9 mouse cellular contexts compared by ENCODE assay signal in the genomic region with DNA sequence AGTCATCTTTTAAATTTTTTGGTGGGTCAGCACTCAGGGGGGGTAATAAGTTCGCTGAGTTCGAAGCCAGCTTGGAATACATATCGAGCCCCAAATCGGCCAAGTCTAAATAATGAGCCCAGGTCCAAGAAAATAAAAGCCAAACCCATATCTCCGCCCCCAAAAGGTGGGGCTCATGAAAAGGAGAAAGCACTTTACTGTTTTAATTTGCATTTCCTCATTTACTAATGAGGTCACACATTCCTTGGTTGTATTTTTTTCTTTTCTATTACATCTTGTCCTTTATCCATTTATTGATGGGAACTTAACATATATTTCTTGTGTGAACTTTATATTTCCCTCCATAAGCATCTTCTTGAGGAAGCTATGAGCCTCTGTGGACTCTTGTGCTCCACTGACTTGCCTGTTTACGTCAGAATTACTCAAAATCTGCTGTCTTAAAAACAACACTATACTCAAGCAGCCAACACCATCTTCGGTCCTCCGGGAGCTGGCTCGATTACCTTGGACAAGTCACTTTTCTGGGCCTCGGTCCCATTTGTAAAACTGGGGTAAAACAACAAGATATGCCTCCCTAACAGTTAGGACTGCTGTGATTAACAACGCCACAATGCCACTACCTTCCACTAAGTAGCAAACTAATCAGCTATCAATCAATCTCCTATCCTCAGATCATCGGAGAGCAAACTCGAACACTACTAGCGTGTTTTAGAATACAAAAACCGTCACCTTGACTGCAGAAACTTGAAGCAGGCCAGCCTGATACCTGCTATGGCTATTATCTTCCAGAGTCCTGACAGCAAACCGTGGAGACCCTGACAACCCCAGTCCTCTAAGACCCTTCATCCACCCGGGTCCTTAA. TPM values are rescaled to one million over a fixed set of nuclear protein-coding genes. Genes with fewer than 3 reads are reported as not detected.
DNase-seq lines count a peak whose midpoint lies in the region; ATAC-seq and TF ChIP-seq lines count a peak whose summit lies in the region.
"Had no signal": no experiment of that assay in that cellular context is flagged by ENCODE, and none has a peak within 500 bp of the region (broad histone marks: within the 10 kb centered on the region; RNA-seq: fewer than 3 reads in every experiment).

No protein-coding gene starts in this region.

- H3K27ac ChIP-seq in gastrocnemius, adult 2 months = peak overlapping the region; percentile 95
- H3K27ac ChIP-seq in forebrain, embryonic 10.5 days = peak overlapping the region; percentile 96
- H3K27ac ChIP-seq in kidney, embryonic 14.5 days (ENCODE audit: low read depth, low read length) = peak overlapping the region; percentile 92
- H3K27ac ChIP-seq in midbrain, embryonic 11.5 days (ENCODE audit: low read depth, low read length) = peak overlapping the region; percentile 90; the same call in 1 of the 2 replicates

- peaks cover 10% of the 10 kb centered on the region; the same call in 1 of the 2 replicates for H3K36me3 ChIP-seq in E14TG2a.4 (ENCODE audit: insufficient read depth, low read length)
- H3K36me3 ChIP-seq in forebrain, embryonic 10.5 days (replicated peaks) = 0 out of 2 replicates have a peak, but pooled peaks cover 2% of the 10 kb centered on the region
- no peaks in the 10 kb centered on the region; the same call in 1 of the 2 replicates for H3K36me3 ChIP-seq in kidney, embryonic 14.5 days (ENCODE audit: control insufficient read depth, insufficient read depth, low read length)
- H3K36me3 ChIP-seq in midbrain, embryonic 11.5 days (ENCODE audit: control insufficient read depth, insufficient read depth, low read length) = no peaks in the 10 kb centered on the region

- TF ChIP-seq CTCF in gastrocnemius, adult 2 months (IDR thresholded peaks at IDR 0.05) = no peak
- no peak for TF ChIP-seq CTCF in E14TG2a.4 (conservative IDR thresholded peaks at IDR 0.05; ENCODE audit: low read length)

- intact Hi-C loops in gastrocnemius, adult 2 months (cut with DNase I) = loop anchor here (1.0 kb wide), 1 partner anchor 38 kb away; no protein-coding TSS in a partner anchor

- DNase-seq in gastrocnemius, adult 2 months = no peak
- no peak for DNase-seq in gastrocnemius, adult 8-10 months (ENCODE audit: low spot score in 2 of 2)
- no peak for DNase-seq in forebrain, embryonic 10.5 days (ENCODE audit: extremely low spot score, low spot score)
- DNase-seq in midbrain, embryonic 11.5 days (ENCODE audit: low spot score, missing footprints) = no peak
- DNase-seq in urinary bladder, postnatal 10 days (ENCODE audit: low spot score) = no peak
- no peak for DNase-seq in right cerebral cortex, postnatal 25 days

- peak overlapping the region; percentile 89 for H3K9ac ChIP-seq in kidney, embryonic 14.5 days (ENCODE audit: low read depth, low read length)
- H3K9ac ChIP-seq in midbrain, embryonic 11.5 days (ENCODE audit: low read length) = peak overlapping the region; percentile 83

- H3K27me3 ChIP-seq in E14TG2a.4 (ENCODE audit: insufficient read depth, low read length) = 0 out of 2 replicates have a peak, but pooled peaks cover 2% of the 10 kb centered on the region
- no peaks in the 10 kb centered on the region for H3K27me3 ChIP-seq in forebrain, embryonic 10.5 days (ENCODE audit: poor library complexity, severe bottlenecking)
- no peaks in the 10 kb centered on the region for H3K27me3 ChIP-seq in kidney, embryonic 14.5 days (ENCODE audit: control insufficient read depth, insufficient read depth, low read length)
- H3K27me3 ChIP-seq in midbrain, embryonic 11.5 days (ENCODE audit: control insufficient read depth, insufficient read depth, low read length) = no peaks in the 10 kb centered on the region

- H3K9me3 ChIP-seq in E14TG2a.4 (ENCODE audit: low read length) = no peaks in the 10 kb centered on the region
- no peaks in the 10 kb centered on the region for H3K9me3 ChIP-seq in forebrain, embryonic 10.5 days
- no peaks in the 10 kb centered on the region for H3K9me3 ChIP-seq in kidney, embryonic 14.5 days (ENCODE audit: control insufficient read depth, low read length)
- H3K9me3 ChIP-seq in midbrain, embryonic 11.5 days (ENCODE audit: control insufficient read depth, low read length) = no peaks in the 10 kb centered on the region

- WGBS in forebrain, embryonic 10.5 days = 31% methylated on average over 17 of the region's 17 CpGs
- WGBS in kidney, embryonic 14.5 days = 27% methylated on average over 17 of the region's 17 CpGs
- 31% methylated on average over 17 of the region's 17 CpGs for WGBS in midbrain, embryonic 11.5 days

- ATAC-seq in kidney, embryonic 14.5 days (ENCODE audit: low FRiP score, low TSS enrichment) = no peak
- ATAC-seq in midbrain, embryonic 11.5 days (ENCODE audit: low FRiP score) = no peak

- peak overlapping the region; percentile 94 for H3K4me3 ChIP-seq in gastrocnemius, adult 2 months
- peak overlapping the region; percentile 85 for H3K4me3 ChIP-seq in E14TG2a.4 (replicated peaks; ENCODE audit: low read length)
- peak overlapping the region; percentile 88 for H3K4me3 ChIP-seq in forebrain, embryonic 10.5 days
- peak overlapping the region; percentile 82 for H3K4me3 ChIP-seq in kidney, embryonic 14.5 days (ENCODE audit: low read length)
- H3K4me3 ChIP-seq in midbrain, embryonic 11.5 days (ENCODE audit: low read depth, low read length) = peak overlapping the region; percentile 77

- peaks cover 32% of the 10 kb centered on the region for H3K4me1 ChIP-seq in E14TG2a.4 (replicated peaks; ENCODE audit: low read depth, low read length)
- peaks cover 47% of the 10 kb centered on the region for H3K4me1 ChIP-seq in forebrain, embryonic 10.5 days
- H3K4me1 ChIP-seq in kidney, embryonic 14.5 days (ENCODE audit: control insufficient read depth, insufficient read depth, low read length) = peaks cover 32% of the 10 kb centered on the region
- peaks cover 17% of the 10 kb centered on the region for H3K4me1 ChIP-seq in midbrain, embryonic 11.5 days (ENCODE audit: control insufficient read depth, insufficient read depth, low read length)

- H3K4me2 ChIP-seq in kidney, embryonic 14.5 days (replicated peaks; ENCODE audit: low read depth, low read length) = peak overlapping the region; percentile 77
- H3K4me2 ChIP-seq in midbrain, embryonic 11.5 days = peak overlapping the region; percentile 54

RNA-seq across cellular contexts. Expression of gene Btbd1, which starts 1.2 kb away (rescaled TPM):
- 100 to 1,000 TPM; 145 to 194 TPM for total RNA-seq in gastrocnemius, adult 2 months (2021)
- 100 to 1,000 TPM; 148 to 159 (median 152) TPM for total RNA-seq in gastrocnemius, adult 8-10 months (2022)
- polyA plus RNA-seq in forebrain, embryonic 10.5 days (2016; fragmentation: Nextera tagmentation; extraction: Ambion mirVana) = 56.6 and 60.7 TPM in 2 replicates
- polyA plus RNA-seq in kidney, embryonic 14.5 days (2014; fragmentation: Nextera tagmentation; extraction: Ambion mirVana) = 54.7 and 88.8 TPM in 2 replicates
- polyA plus RNA-seq in midbrain, embryonic 11.5 days (2014; fragmentation: Nextera tagmentation; extraction: Ambion mirVana) = 102 and 106 TPM in 2 replicates

RNA-seq across cellular contexts. Expression of gene Gm10160, which starts 27.6 kb away (rescaled TPM):
- total RNA-seq in gastrocnemius, adult 2 months (2021) = not detected
- total RNA-seq in gastrocnemius, adult 8-10 months (2022) = not detected
- polyA plus RNA-seq in forebrain, embryonic 10.5 days (2016; fragmentation: Nextera tagmentation; extraction: Ambion mirVana) = not detected in 2 replicates
- polyA plus RNA-seq in kidney, embryonic 14.5 days (2014; fragmentation: Nextera tagmentation; extraction: Ambion mirVana) = not detected in 2 replicates
- not detected in 2 replicates for polyA plus RNA-seq in midbrain, embryonic 11.5 days (2014; fragmentation: Nextera tagmentation; extraction: Ambion mirVana)
- total RNA-seq: neutrophil, adult 5-6 weeks had no signal

RNA-seq across cellular contexts. Expression of gene Tm6sf1, which starts 30.8 kb away (rescaled TPM):
- total RNA-seq in gastrocnemius, adult 2 months (2021) = 10 to 100 TPM in 1 of 2 experiments, 1 to 10 TPM in 1; 5.8 to 13.1 TPM
- 1 to 10 TPM; 3.5 to 5.0 (median 4.4) TPM for total RNA-seq in gastrocnemius, adult 8-10 months (2022)
- 11.2 and 11.7 TPM in 2 replicates for polyA plus RNA-seq in forebrain, embryonic 10.5 days (2016; fragmentation: Nextera tagmentation; extraction: Ambion mirVana)
- polyA plus RNA-seq in kidney, embryonic 14.5 days (2014; fragmentation: Nextera tagmentation; extraction: Ambion mirVana) = 12.0 and 16.0 TPM in 2 replicates
- polyA plus RNA-seq in midbrain, embryonic 11.5 days (2014; fragmentation: Nextera tagmentation; extraction: Ambion mirVana) = 13.1 and 13.4 TPM in 2 replicates

RNA-seq across cellular contexts. Expression of gene 3110040N11Rik, which starts 38.8 kb away (rescaled TPM):
- 10 to 100 TPM; 17.3 to 23.7 TPM for total RNA-seq in gastrocnemius, adult 2 months (2021)
- 10 to 100 TPM; 20.4 to 26.0 (median 23.4) TPM for total RNA-seq in gastrocnemius, adult 8-10 months (2022)
- polyA plus RNA-seq in forebrain, embryonic 10.5 days (2016; fragmentation: Nextera tagmentation; extraction: Ambion mirVana) = 38.3 and 40.9 TPM in 2 replicates
- 51.1 and 61.1 TPM in 2 replicates for polyA plus RNA-seq in kidney, embryonic 14.5 days (2014; fragmentation: Nextera tagmentation; extraction: Ambion mirVana)
- polyA plus RNA-seq in midbrain, embryonic 11.5 days (2014; fragmentation: Nextera tagmentation; extraction: Ambion mirVana) = 46.3 and 51.2 TPM in 2 replicates
